Mouse (Mus musculus): ENCODE data around the gene Fgf12. TPM values are rescaled to one million over a fixed set of nuclear protein-coding genes. Genes with fewer than 3 reads are reported as not detected.
A peak's percentile ranks its signal among the peaks of the same experiment; 100 is the strongest.

Gene Fgf12
- polyA plus RNA-seq, 1 experiment from 2014 or later, result 4.4 TPM

DNA sequence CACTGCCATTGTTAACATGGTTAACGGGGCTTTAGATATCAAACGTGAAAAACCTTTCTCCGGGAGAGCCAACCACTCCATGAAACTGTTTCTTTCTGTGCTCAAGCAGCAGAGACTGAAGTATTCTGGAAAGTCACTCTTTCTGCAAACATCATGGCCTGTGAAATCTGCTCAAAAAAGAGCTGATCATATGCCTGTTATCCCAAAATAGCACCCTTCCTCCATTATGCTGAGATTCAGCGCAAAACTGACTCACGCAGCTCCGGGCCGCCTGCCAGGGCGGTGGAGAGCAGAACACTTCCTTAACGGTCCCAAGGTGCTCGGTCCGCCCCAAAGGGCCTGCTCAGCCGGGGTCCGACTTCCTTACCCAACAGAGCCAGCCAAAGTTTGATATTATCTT is 156.8 kb downstream of the Fgf12 start:
- H3K27me3 ChIP-seq (ENCODE audit: control insufficient read depth, insufficient read depth, low read length), result no peaks in the 10 kb centered on the region
- H3K4me1 ChIP-seq (ENCODE audit: control insufficient read depth, insufficient read depth, low read length), result no peaks in the 10 kb centered on the region
- no peaks in the 10 kb centered on the region for H3K36me3 ChIP-seq (ENCODE audit: control insufficient read depth, insufficient read depth, low read length)
- no peak for ATAC-seq (ENCODE audit: insufficient number of reproducible peaks, insufficient read depth, low FRiP score, low read depth)
- H3K4me3 ChIP-seq (ENCODE audit: low read depth, low read length), result no peak overlapping the region
- no peaks in the 10 kb centered on the region for H3K9me3 ChIP-seq (ENCODE audit: control insufficient read depth, low read depth, low read length)
- H3K9ac ChIP-seq (replicated peaks; ENCODE audit: low read depth, low read length), result no peak overlapping the region
- no peak overlapping the region for H3K4me2 ChIP-seq (replicated peaks; ENCODE audit: low read depth, low read length)
- H3K27ac ChIP-seq (ENCODE audit: low read length), result no peak overlapping the region
- 84% methylated on average over 13 of the region's 13 CpGs for WGBS

- no peaks in the 10 kb centered on the region for H3K9me3 ChIP-seq (ENCODE audit: control insufficient read depth, low read depth, low read length)
- no peak for ATAC-seq (ENCODE audit: insufficient number of reproducible peaks, insufficient read depth, low FRiP score, low read depth)
- 25% methylated on average over 26 of the region's 26 CpGs for WGBS
- H3K36me3 ChIP-seq (ENCODE audit: control insufficient read depth, insufficient read depth, low read length), result no peaks in the 10 kb centered on the region
- no peak overlapping the region for H3K27ac ChIP-seq (ENCODE audit: low read length)
- H3K4me1 ChIP-seq (ENCODE audit: control insufficient read depth, insufficient read depth, low read length), result no peaks in the 10 kb centered on the region
- no peak overlapping the region for H3K9ac ChIP-seq (replicated peaks; ENCODE audit: low read depth, low read length)
- H3K4me3 ChIP-seq (ENCODE audit: low read depth, low read length), result peak overlapping the region; percentile 16; the same call in 1 of the 2 replicates
- H3K4me2 ChIP-seq (replicated peaks; ENCODE audit: low read depth, low read length), result peak overlapping the region; percentile 43
- H3K27me3 ChIP-seq (ENCODE audit: control insufficient read depth, insufficient read depth, low read length), result no peaks in the 10 kb centered on the region
Observed at GRCm38 (mm10) chr16:28593075-28593915, 159.6 kb downstream of the Fgf12 start.

GRCm38 (mm10) chr16:28592466-28592865 is 160.4 kb downstream of the Fgf12 start:
- no peak for ATAC-seq (ENCODE audit: insufficient number of reproducible peaks, insufficient read depth, low FRiP score, low read depth)
- no peaks in the 10 kb centered on the region for H3K27me3 ChIP-seq (ENCODE audit: control insufficient read depth, insufficient read depth, low read length)
- H3K4me3 ChIP-seq (ENCODE audit: low read depth, low read length), result no peak overlapping the region
- no peak overlapping the region for H3K4me2 ChIP-seq (replicated peaks; ENCODE audit: low read depth, low read length)
- WGBS, result 92% methylated on average over 6 of the region's 6 CpGs
- no peaks in the 10 kb centered on the region for H3K36me3 ChIP-seq (ENCODE audit: control insufficient read depth, insufficient read depth, low read length)
- H3K9me3 ChIP-seq (ENCODE audit: control insufficient read depth, low read depth, low read length), result no peaks in the 10 kb centered on the region
- H3K4me1 ChIP-seq (ENCODE audit: control insufficient read depth, insufficient read depth, low read length), result no peaks in the 10 kb centered on the region
- no peak overlapping the region for H3K9ac ChIP-seq (replicated peaks; ENCODE audit: low read depth, low read length)
- H3K27ac ChIP-seq (ENCODE audit: low read length), result no peak overlapping the region

GRCm38 (mm10) chr16:28591583-28591982 is 161.3 kb downstream of the Fgf12 start:
- Histone ChIP-seq H3K9me3 (ENCODE audit: control insufficient read depth, low read depth, low read length) (no peaks in the 10 kb centered on the region), H3K27me3 (ENCODE audit: control insufficient read depth, insufficient read depth, low read length) (no peaks in the 10 kb centered on the region), H3K9ac (replicated peaks; ENCODE audit: low read depth, low read length) (no peak overlapping the region), H3K36me3 (ENCODE audit: control insufficient read depth, insufficient read depth, low read length) (no peaks in the 10 kb centered on the region), H3K4me3 (ENCODE audit: low read depth, low read length) (no peak overlapping the region), H3K4me1 (ENCODE audit: control insufficient read depth, insufficient read depth, low read length) (no peaks in the 10 kb centered on the region), H3K27ac (ENCODE audit: low read length) (no peak overlapping the region), H3K4me2 (replicated peaks; ENCODE audit: low read depth, low read length) (no peak overlapping the region)
- WGBS, result 62% methylated on average over 9 of the region's 9 CpGs
- no peak for ATAC-seq (ENCODE audit: insufficient number of reproducible peaks, insufficient read depth, low FRiP score, low read depth)

- H3K4me1 ChIP-seq (ENCODE audit: control insufficient read depth, insufficient read depth, low read length), result no peaks in the 10 kb centered on the region
Observed at GRCm38 (mm10) chr16:28572212-28572611, 180.7 kb downstream of the Fgf12 start.

GRCm38 (mm10) chr16:28564716-28565217 is 188.1 kb downstream of the Fgf12 start:
- Histone ChIP-seq H3K36me3 (ENCODE audit: control insufficient read depth, insufficient read depth, low read length) (no peaks in the 10 kb centered on the region), H3K4me3 (ENCODE audit: low read depth, low read length) (peak overlapping the region; percentile 51), H3K27me3 (ENCODE audit: control insufficient read depth, insufficient read depth, low read length) (peaks cover 17% of the 10 kb centered on the region; the same call in 1 of the 2 replicates), H3K9me3 (ENCODE audit: control insufficient read depth, low read depth, low read length) (no peaks in the 10 kb centered on the region), H3K4me2 (replicated peaks; ENCODE audit: low read depth, low read length) (peak overlapping the region; percentile 98), H3K9ac (replicated peaks; ENCODE audit: low read depth, low read length) (no peak overlapping the region), H3K27ac (ENCODE audit: low read length) (no peak overlapping the region), H3K4me1 (ENCODE audit: control insufficient read depth, insufficient read depth, low read length) (no peaks in the 10 kb centered on the region)
- peak; percentile 49; the same call in 1 of the 2 replicates for ATAC-seq (ENCODE audit: insufficient number of reproducible peaks, insufficient read depth, low FRiP score, low read depth)
- under 1% methylated on average over 57 of the region's 58 CpGs for WGBS

More at GRCm38 (mm10) chr16:28572212-28572611, 180.7 kb downstream of the Fgf12 start:
- Histone ChIP-seq H3K36me3 (ENCODE audit: control insufficient read depth, insufficient read depth, low read length) (no peaks in the 10 kb centered on the region), H3K4me3 (ENCODE audit: low read depth, low read length) (no peak overlapping the region), H3K27me3 (ENCODE audit: control insufficient read depth, insufficient read depth, low read length) (no peaks in the 10 kb centered on the region), H3K9me3 (ENCODE audit: control insufficient read depth, low read depth, low read length) (no peaks in the 10 kb centered on the region), H3K9ac (replicated peaks; ENCODE audit: low read depth, low read length) (no peak overlapping the region), H3K4me2 (replicated peaks; ENCODE audit: low read depth, low read length) (no peak overlapping the region), H3K27ac (ENCODE audit: low read length) (no peak overlapping the region)
- 37% methylated on average over 3 of the region's 3 CpGs for WGBS
- ATAC-seq (ENCODE audit: insufficient number of reproducible peaks, insufficient read depth, low FRiP score, low read depth), result no peak

- ATAC-seq (ENCODE audit: insufficient number of reproducible peaks, insufficient read depth, low FRiP score, low read depth), result peak; percentile 63; the same call in 1 of the 2 replicates
- Histone ChIP-seq H3K36me3 (ENCODE audit: control insufficient read depth, insufficient read depth, low read length) (no peaks in the 10 kb centered on the region), H3K9me3 (ENCODE audit: control insufficient read depth, low read depth, low read length) (no peaks in the 10 kb centered on the region), H3K4me2 (replicated peaks; ENCODE audit: low read depth, low read length) (peak overlapping the region; percentile 98), H3K4me3 (ENCODE audit: low read depth, low read length) (peak overlapping the region; percentile 51), H3K27ac (ENCODE audit: low read length) (no peak overlapping the region), H3K27me3 (ENCODE audit: control insufficient read depth, insufficient read depth, low read length) (peaks cover 17% of the 10 kb centered on the region; the same call in 1 of the 2 replicates), H3K9ac (replicated peaks; ENCODE audit: low read depth, low read length) (no peak overlapping the region), H3K4me1 (ENCODE audit: control insufficient read depth, insufficient read depth, low read length) (no peaks in the 10 kb centered on the region)
- WGBS, result under 1% methylated on average over 45 of the region's 45 CpGs
Observed at GRCm38 (mm10) chr16:28564075-28564715, 188.7 kb downstream of the Fgf12 start.

GRCm38 (mm10) chr16:28562847-28563246 is 190.0 kb downstream of the Fgf12 start:
- no peaks in the 10 kb centered on the region for H3K9me3 ChIP-seq (ENCODE audit: control insufficient read depth, low read depth, low read length)
- no peak overlapping the region for H3K9ac ChIP-seq (replicated peaks; ENCODE audit: low read depth, low read length)
- no peak overlapping the region for H3K4me2 ChIP-seq (replicated peaks; ENCODE audit: low read depth, low read length)
- H3K4me1 ChIP-seq (ENCODE audit: control insufficient read depth, insufficient read depth, low read length), result no peaks in the 10 kb centered on the region
- 77% methylated on average over 6 of the region's 6 CpGs for WGBS
- peaks cover 17% of the 10 kb centered on the region; the same call in 1 of the 2 replicates for H3K27me3 ChIP-seq (ENCODE audit: control insufficient read depth, insufficient read depth, low read length)
- ATAC-seq (ENCODE audit: insufficient number of reproducible peaks, insufficient read depth, low FRiP score, low read depth), result no peak
- H3K36me3 ChIP-seq (ENCODE audit: control insufficient read depth, insufficient read depth, low read length), result no peaks in the 10 kb centered on the region
- H3K4me3 ChIP-seq (ENCODE audit: low read depth, low read length), result no peak overlapping the region
- no peak overlapping the region for H3K27ac ChIP-seq (ENCODE audit: low read length)
